Mouse (Mus musculus) midbrain, embryonic 14.5 days (tissue): ENCODE results near the gene Chrnb2. TPM values are rescaled to one million over a fixed set of nuclear protein-coding genes. Genes with fewer than 3 reads are reported as not detected.

Experiments used
- ATAC-seq: fragments of 200-750 bp; cut with Nextera tagmentation; 2 replicates; pipeline ENCODE4 v1.8.0; 2017; ENCODE audit warnings: moderate number of reproducible peaks, moderate library complexity; ENCODE audit not compliant: low FRiP score, low TSS enrichment
- DNase-seq: peaks from one replicate; pipeline ENCODE4 v3.0.0-alpha.2; 2015
- H3K27ac ChIP-seq: fragments of 300-500 bp; sonication (generic); replicated peaks from 2 replicates; pipeline ENCODE4 v1.5.1; 2014; ENCODE audit warnings: mild to moderate bottlenecking, low read depth, low read length, moderate library complexity
- H3K27me3 ChIP-seq: fragments of 300-500 bp; sonication (generic); 2 replicates; pipeline ENCODE4 v1.6.1; 2014; ENCODE audit warnings: low read length, control low read depth, mixed read lengths; ENCODE audit not compliant: control insufficient read depth, insufficient read depth
- H3K36me3 ChIP-seq: fragments of 300-500 bp; sonication (generic); 2 replicates; pipeline ENCODE4 v1.6.1; 2014; ENCODE audit warnings: low read length, control low read depth; ENCODE audit not compliant: control insufficient read depth, insufficient read depth
- H3K4me1 ChIP-seq: fragments of 300-500 bp; sonication (generic); 2 replicates; pipeline ENCODE4 v1.6.1; 2014; ENCODE audit warnings: mild to moderate bottlenecking, antibody characterized with exemption, low read length, control low read depth; ENCODE audit not compliant: control insufficient read depth, insufficient read depth
- H3K4me2 ChIP-seq: fragments of 300-500 bp; sonication (generic); 2 replicates; pipeline ENCODE4 v1.6.1; 2014; ENCODE audit warnings: mild to moderate bottlenecking, low read length, moderate library complexity
- H3K4me3 ChIP-seq: fragments of 300-500 bp; sonication (generic); replicated peaks from 2 replicates; pipeline ENCODE4 v1.5.1; 2014; ENCODE audit warnings: low read depth, low read length
- H3K9ac ChIP-seq: fragments of 300-500 bp; sonication (generic); replicated peaks from 2 replicates; pipeline ENCODE4 v1.6.1; 2014; ENCODE audit warnings: mild to moderate bottlenecking, low read length, moderate library complexity
- H3K9me3 ChIP-seq: fragments of 300-500 bp; sonication (generic); 2 replicates; pipeline ENCODE4 v1.6.1; 2016; ENCODE audit warnings: low read length, control low read depth, mixed read lengths; ENCODE audit not compliant: control insufficient read depth
- WGBS: fragments of 180-500 bp; shearing (Covaris S2); extraction: QIAGEN DNeasy Blood & Tissue Kit; methylation state at CpG from one replicate; pipeline ENCODE4 v1.1.7; 2014; 5-methylcytosine and 5-hydroxymethylcytosine counted together
- polyA plus RNA-seq: library from polyadenylated mRNA; unstranded; fragments of >200 nt; fragmentation: Nextera tagmentation; extraction: Ambion mirVana; gene quantifications from 2 replicates; pipeline ENCODE4 v1.2.1, GENCODE M21; 2014

The Chrnb2 gene
- polyA plus RNA-seq, 1 experiment from 2014 or later, result 31.5 TPM

DNA sequence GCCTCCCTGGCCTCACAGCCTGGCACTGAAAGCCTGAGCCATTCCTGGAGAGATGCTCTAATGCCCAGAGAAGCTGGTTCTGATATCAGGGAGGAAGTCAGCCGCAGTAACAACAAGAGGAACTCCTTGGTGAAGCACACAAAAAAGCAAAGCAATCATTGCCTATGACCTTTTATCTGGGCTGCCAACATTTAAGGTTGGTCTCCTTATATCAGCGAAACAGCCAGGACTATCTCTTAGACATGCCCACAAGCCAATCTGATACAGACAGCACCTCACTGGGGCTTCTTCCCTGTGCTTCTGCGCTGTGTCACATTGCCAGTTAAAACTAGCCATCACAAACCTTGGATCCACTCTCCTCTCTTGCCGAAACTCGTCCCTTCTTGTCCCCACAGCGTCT, 25.9 kb downstream of the Chrnb2 start:
- Histone ChIP-seq H3K9me3 (no peaks in the 10 kb centered on the region), H3K9ac (no peak overlapping the region), H3K27me3 (no peaks in the 10 kb centered on the region), H3K4me1 (no peaks in the 10 kb centered on the region), H3K4me3 (no peak overlapping the region), H3K4me2 (no peak overlapping the region), H3K36me3 (peaks cover 60% of the 10 kb centered on the region), H3K27ac (no peak overlapping the region)
- ATAC-seq, result no peak
- WGBS, result 97% methylated on average over 6 of the region's 6 CpGs
- no peak for DNase-seq

DNA sequence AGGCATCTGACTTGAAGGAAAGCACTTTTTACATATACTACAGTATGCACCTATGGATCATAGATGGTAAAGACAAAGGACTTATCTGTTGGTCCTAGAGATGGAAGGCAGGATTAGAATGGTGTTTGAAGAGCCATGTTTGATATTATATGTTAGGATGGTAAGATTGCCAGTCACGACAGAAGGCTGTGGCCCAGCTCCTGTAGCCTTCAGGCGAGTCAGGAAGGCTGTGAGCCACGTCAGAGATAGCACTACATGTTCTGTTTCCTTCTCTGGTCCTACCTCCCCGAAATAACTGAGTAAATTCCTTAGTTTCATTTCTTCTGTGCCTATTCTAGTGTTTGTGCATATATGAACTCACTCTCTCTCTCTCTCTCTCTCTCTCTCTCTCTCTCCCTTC, 32.3 kb downstream of the Chrnb2 start:
- no peak overlapping the region for H3K9ac ChIP-seq
- no peaks in the 10 kb centered on the region for H3K9me3 ChIP-seq
- H3K27me3 ChIP-seq, result no peaks in the 10 kb centered on the region
- WGBS, result 83% methylated on average over 4 of the region's 4 CpGs
- H3K4me2 ChIP-seq, result no peak overlapping the region
- H3K36me3 ChIP-seq, result peaks cover 11% of the 10 kb centered on the region
- H3K27ac ChIP-seq, result no peak overlapping the region
- DNase-seq (no peak), ATAC-seq (no peak)
- H3K4me3 ChIP-seq, result no peak overlapping the region
- peaks cover 13% of the 10 kb centered on the region for H3K4me1 ChIP-seq

DNA sequence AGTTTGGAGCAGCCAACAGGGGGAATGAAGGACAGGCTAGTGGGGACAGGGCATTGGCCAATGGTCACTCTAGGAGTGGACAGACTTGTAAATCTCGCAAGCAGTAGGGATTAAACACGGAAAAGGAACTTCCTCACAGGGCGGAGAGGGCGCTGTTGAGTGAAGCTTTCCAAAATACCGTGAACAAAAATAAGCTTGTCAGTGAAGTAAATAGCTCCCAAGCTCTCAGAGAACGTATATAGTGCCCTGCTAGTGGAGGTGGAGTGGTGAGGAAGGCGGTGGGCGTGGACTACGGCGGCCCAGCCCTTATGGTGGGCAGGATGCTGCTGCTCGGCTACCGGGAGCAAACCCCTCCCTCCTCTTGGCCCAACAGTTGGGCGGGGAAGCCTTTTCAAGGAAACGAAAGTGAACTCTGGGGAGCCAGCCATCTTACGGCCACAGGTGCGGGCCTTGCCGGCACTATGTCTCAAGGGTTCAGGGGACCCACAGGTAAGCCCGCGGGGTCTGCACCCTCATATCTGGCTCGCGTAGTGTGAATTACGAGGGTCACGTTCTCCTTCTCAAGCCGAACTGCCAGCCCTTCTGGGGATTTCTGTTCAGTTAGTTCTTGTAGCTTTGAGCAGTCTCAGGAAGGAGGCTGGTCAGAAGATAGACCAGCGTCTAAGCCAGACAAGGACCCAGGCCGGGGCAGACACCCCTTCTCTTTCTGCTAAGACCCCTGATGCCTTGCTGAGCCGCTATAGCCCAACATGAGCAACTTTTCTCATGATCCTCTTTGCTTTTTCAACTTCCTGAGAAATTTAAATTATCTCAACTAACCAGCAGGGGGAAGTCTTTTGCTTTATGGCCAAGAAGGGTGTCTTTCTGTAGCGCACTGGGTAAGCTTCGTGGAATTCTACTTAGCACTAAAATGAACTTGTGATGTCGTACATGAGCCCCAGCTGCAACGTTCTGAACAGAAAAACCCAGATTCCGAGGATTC, 33.8 kb downstream of the Chrnb2 start:
- Histone ChIP-seq H3K27ac (no peak overlapping the region), H3K4me2 (peak overlapping the region; percentile 57), H3K4me1 (peaks cover 13% of the 10 kb centered on the region), H3K9ac (peak overlapping the region; percentile 40; the same call in 1 of the 2 replicates), H3K4me3 (peak overlapping the region; percentile 33), H3K27me3 (no peaks in the 10 kb centered on the region), H3K36me3 (peaks cover 2% of the 10 kb centered on the region; the same call in 1 of the 2 replicates), H3K9me3 (no peaks in the 10 kb centered on the region)
- DNase-seq, result peak; percentile 74
- ATAC-seq, result no peak
- WGBS, result 4% methylated on average over 32 of the region's 32 CpGs

DNA sequence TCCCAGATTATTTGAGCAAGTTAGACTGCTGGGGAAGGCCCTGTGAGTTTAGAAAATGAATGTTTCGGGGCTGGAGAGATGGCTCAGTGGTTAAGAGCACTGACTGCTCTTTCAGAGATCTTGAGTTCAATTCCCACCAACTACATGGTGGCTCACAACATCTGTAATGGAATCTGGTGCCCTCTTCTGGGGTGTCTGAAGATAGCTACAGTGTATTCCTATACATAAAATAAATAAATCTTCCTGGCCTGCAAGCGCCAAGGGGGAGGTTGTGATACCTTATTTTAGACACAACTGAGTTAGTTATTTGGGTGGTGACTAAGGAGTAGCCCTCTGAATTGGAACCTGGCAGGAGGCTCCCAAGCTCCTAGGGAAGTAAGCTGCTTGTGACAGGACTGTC, 35.6 kb downstream of the Chrnb2 start:
- no peak for DNase-seq
- no peak overlapping the region for H3K4me3 ChIP-seq
- no peak overlapping the region for H3K27ac ChIP-seq
- WGBS, result 90% methylated on average over 2 of the region's 2 CpGs
- no peak overlapping the region for H3K9ac ChIP-seq
- no peaks in the 10 kb centered on the region for H3K36me3 ChIP-seq
- H3K4me1 ChIP-seq, result peaks cover 13% of the 10 kb centered on the region
- H3K4me2 ChIP-seq, result no peak overlapping the region
- no peaks in the 10 kb centered on the region for H3K27me3 ChIP-seq
- no peaks in the 10 kb centered on the region for H3K9me3 ChIP-seq
- ATAC-seq, result no peak

DNA sequence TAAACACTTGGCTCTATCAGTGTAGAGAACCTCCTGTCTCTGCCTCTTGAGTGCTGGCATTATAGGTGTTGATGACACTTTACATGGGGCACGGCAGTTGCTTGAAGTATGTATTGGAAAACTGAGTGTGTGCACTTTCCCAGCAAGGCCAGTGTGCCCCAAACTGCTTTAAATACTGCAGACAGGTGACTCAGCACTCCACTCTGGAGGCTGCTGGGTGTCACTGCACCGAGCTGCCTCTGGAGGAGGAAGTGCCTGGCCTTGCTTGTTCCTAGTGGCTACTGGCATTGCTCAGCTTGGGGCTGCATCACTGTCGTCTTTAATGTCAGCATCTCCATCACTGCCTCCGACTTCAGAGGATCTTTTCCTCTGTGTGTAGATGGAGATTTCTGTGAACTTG, 37.4 kb downstream of the Chrnb2 start:
- Histone ChIP-seq H3K9me3 (no peaks in the 10 kb centered on the region), H3K27me3 (no peaks in the 10 kb centered on the region), H3K27ac (no peak overlapping the region), H3K9ac (no peak overlapping the region), H3K4me2 (no peak overlapping the region), H3K4me1 (peaks cover 18% of the 10 kb centered on the region), H3K36me3 (no peaks in the 10 kb centered on the region), H3K4me3 (no peak overlapping the region)
- no peak for ATAC-seq
- peak; percentile 67 for DNase-seq
- 17% methylated on average over 4 of the region's 4 CpGs for WGBS

DNA sequence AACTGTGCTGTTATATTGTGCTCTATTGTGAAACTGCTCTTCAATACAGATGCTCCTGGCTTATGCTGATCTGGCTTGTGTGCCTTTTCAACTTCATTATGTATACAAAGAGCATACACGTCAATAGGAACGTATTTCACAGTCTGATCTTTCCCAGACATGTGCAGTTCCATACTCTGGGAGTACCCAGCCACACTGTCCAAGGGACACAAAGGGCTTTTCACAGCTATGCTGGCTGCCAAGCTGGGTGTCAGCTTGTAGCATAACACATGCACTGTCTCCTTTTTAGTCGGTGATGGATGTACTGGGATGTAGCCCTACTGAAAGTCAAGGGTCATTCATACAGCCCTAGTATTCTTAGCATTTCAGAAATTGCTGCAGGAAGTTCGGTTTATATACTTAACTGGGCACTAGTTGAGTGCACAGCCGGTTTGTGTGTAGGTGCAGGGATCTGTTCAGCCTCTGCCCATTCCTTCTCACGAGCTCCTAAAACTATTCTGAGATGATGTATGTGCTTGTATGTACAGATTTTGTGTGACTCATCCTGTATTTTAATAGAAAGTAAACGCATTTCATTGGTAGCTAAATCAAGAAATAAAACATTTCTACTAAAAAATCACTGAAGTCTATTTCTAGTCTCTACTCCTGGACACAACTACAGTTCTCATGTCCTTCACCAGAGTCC, 40.9 kb downstream of the Chrnb2 start:
- no peak for ATAC-seq
- Histone ChIP-seq H3K9ac (no peak overlapping the region), H3K4me3 (no peak overlapping the region), H3K4me2 (no peak overlapping the region), H3K27ac (no peak overlapping the region), H3K36me3 (no peaks in the 10 kb centered on the region), H3K9me3 (no peaks in the 10 kb centered on the region), H3K4me1 (0 out of 2 replicates have a peak, but pooled peaks cover 4% of the 10 kb centered on the region), H3K27me3 (no peaks in the 10 kb centered on the region)
- 62% methylated on average over 7 of the region's 7 CpGs for WGBS
- peak; percentile 30 for DNase-seq

DNA sequence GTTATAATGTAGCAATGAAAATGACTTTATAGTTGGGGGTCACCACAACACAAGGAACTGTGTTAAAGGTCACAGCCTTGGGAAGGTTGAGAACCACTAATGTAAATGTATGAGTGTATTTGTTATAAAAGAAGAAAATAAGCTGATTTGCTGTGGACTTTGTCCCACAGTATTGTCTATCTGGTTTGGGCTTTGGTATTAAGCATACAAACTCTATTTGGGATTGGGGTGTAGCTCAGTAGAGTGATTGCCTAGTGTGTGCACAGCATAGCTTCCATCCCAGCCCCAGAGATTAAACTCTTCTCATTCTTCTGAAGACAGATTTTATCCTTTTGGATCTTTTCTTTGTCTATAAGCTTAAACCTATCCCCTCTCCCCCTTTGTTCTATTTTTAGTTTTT, 42.4 kb downstream of the Chrnb2 start:
- Histone ChIP-seq H3K4me3 (no peak overlapping the region), H3K4me2 (no peak overlapping the region), H3K27me3 (no peaks in the 10 kb centered on the region), H3K27ac (no peak overlapping the region), H3K36me3 (no peaks in the 10 kb centered on the region), H3K4me1 (0 out of 2 replicates have a peak, but pooled peaks cover 4% of the 10 kb centered on the region), H3K9ac (no peak overlapping the region), H3K9me3 (no peaks in the 10 kb centered on the region)
- no peak for ATAC-seq
- no peak for DNase-seq

DNA sequence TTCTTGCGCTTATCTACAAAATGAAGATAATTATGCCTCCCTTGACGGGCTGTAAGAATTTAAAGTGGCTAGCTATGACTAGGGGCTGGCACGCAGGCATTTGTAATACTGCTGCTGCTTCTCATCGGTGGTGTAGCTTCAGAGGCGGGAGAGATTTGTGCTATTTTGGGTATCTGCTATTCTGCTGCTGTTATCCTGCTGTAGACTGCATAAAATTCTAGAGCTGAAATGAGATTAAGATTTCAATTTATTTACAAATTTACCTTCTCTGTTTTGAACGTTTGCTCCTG, 48.5 kb downstream of the Chrnb2 start:
- Histone ChIP-seq H3K4me1 (peaks cover 15% of the 10 kb centered on the region), H3K9ac (peak overlapping the region; percentile 97), H3K9me3 (no peaks in the 10 kb centered on the region), H3K36me3 (no peaks in the 10 kb centered on the region), H3K27me3 (no peaks in the 10 kb centered on the region), H3K4me3 (peak overlapping the region; percentile 95), H3K27ac (0 out of 2 replicates have a peak overlapping the region, but pooled peaks have one; percentile 91), H3K4me2 (peak overlapping the region; percentile 81)
- ATAC-seq, result no peak
- no peak for DNase-seq
- 49% methylated on average over 6 of the region's 6 CpGs for WGBS
